Mouse (Mus musculus): ENCODE results near the gene Mindy4. TPM values are rescaled to one million over a fixed set of nuclear protein-coding genes. Genes with fewer than 3 reads are reported as not detected.

Mindy4 gene
- total RNA-seq, 2 experiments from 2014 or later, result 11.9 to 13.0 TPM

Small RNA genes within 50 kb of the gene (microRNA-seq; reads per million reads assigned to microRNA genes)
- gene Gm25458, result 0 reads per million in 2 experiments

Other genes with a start within 250 kb of the Mindy4 start
- 1 to 10 TPM; 4.0 to 5.1 TPM for gene Nod1, start 230.8 kb upstream of the Mindy4 start, total RNA-seq (2021)
- gene Ggct, start 210.4 kb upstream of the Mindy4 start, total RNA-seq (2021), result 10 to 100 TPM; 34.7 to 39.0 TPM
- gene Gars, start 165.4 kb upstream of the Mindy4 start, total RNA-seq (2021), result 100 to 1,000 TPM; 131 to 134 TPM
- 1 to 10 TPM; 3.1 to 3.4 TPM for gene Crhr2, start 70.4 kb upstream of the Mindy4 start, total RNA-seq (2021)
- under 1 TPM in 1 of 2 experiments, not detected in 1; 0.75 TPM for gene Inmt, start 28.3 kb upstream of the Mindy4 start, total RNA-seq (2021)
- 1 to 10 TPM in 1 of 2 experiments, under 1 TPM in 1; 0.45 to 2.5 TPM for gene Aqp1, start 133.0 kb downstream of the Mindy4 start, total RNA-seq (2021)
- not detected for gene Ghrhr, start 172.9 kb downstream of the Mindy4 start, total RNA-seq (2021)
- gene Adcyap1r1, start 248.6 kb downstream of the Mindy4 start, total RNA-seq (2021), result 100 to 1,000 TPM; 138 to 149 TPM

All from layer of hippocampus, postnatal 36 days (tissue).